Mouse (Mus musculus): ENCODE measurements at regions not wholly inside any gene's neighbourhood (a gene's known extent, or its start where the extent isn't known, plus 50 kb on each side); places are given as distances from the start of the nearest gene placed in this dataset.
"Not testable (repeated sequence)": the region's sequence is repeated elsewhere in the genome, so short reads cannot be mapped to it uniquely, and the experiment has no call there.

DNA sequence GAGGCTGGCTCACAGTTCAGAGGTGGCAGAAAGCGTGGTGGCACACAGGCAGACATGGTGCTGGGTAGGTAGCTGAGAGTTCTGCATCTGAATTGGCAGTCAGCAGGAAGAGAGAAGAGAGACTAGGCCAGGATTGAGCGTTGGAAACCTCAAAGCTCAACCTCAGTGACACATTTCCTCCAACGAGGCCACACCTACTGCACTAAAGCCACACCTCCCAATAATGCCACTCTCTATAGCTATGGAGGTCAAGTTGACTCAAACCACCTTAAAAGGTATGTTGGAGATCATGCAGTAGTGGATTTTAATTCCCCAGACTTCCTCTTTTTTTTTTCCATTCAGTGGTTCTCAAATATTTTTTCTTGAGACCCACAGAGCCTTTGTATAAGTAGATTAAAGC lies 57.1 kb downstream of the Ccdc54 start:
- no peak for DNase-seq (ENCODE audit: low spot score in 2 of 2)

DNA sequence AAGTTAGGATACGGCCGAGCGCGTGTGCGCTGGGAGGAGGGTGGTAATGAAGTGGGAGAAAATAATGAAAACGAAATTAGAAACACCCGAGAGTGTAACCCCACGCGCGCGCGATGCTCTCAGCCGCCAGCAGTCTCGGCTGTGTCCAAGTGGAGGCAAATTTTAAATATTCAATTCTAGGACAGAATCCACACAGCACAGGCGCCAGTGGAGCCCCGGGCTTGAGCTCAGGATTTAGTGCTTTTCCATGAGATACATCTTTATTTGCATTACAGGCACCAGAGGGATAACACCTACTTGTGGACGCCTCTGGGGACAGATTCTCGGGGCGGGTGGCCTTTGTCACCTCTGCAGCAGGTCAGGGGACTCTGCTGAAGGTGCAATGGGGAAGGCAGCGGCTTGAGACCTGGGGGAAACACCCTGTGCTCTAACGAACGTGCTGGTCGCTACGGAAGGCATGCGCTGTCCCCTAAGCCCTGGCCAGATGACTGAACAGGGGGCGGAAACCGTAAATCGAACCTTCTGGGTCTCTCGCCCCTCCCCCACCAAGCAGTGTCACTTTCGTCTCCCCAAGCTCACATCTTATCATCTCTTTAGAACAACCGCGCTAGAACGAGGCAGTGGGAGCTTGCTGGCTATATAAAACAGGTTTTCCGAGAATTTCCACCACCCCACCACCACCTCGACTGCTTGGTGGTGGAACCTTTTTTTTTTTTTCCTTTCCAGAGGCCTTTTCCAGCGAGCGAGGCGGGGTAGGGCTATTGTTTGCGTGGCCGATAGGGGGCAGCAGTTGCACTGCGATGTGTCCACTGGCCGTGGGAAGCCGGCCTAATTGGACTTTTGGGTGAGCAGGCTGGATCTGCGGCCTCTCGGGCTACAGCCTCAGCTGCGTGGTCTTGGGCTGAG lies 61.2 kb downstream of the Ccdc54 start:
- DNase-seq (ENCODE audit: low spot score in 2 of 2), result peak; percentile 80 to 93

DNA sequence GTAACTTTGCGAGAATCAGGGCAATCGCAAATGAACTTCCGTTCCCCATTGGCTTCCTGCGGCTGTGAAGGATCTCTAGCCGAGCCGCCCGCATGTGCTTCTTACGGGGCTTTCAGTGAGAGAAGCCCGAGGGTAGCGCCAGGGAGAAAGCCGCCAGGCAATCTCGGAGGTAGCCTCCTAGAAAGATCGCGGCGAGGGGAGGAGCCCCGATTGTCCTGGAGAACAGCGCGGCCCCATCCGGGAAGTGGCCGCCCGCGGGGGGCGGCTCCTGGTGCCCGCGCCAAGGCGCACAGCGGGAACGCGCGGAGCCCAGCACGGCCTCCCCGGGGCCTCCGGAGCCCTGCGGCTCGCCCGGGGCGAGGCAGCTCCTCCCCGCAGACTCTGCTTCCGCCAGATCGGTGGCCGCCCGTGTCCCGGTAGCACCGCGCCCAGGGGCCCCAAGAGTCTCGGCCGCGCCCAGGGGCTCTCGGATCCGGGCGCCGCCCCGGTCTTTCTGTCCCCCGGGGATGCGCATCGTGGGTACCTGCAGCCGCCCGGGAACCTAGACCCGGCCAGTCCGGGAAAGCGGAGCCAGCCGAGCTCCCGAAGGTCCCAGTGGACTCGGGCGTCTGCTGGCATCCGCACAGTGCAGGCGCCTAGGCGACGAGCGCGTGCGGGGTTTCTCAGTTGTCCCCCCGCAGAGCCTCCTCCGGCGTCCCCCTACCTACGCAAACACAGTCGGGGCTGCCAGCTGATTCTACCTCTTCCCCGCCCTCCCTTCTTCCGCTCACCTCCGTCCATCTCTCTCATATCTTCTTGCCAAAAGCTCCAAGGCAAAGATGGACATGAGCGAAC lies 62.1 kb downstream of the Ccdc54 start:
- peak; percentile 69 to 76 for DNase-seq (ENCODE audit: low spot score in 2 of 2)

DNA sequence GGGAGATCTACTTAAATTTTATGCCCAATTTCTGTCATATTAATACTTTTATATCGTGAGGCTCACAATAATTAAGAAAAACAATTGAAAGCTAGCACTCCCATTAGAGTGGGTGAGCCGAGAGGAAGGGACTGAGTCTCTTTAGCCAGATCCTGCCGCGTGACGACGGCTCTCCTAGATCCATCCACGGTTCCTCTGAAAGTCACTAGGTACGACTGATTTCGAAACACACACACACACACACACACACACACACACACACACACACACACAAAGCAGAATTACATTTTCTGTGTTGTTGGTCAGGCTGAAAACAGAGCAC lies 62.6 kb downstream of the Ccdc54 start:
- no peak for DNase-seq (ENCODE audit: low spot score in 2 of 2)

DNA sequence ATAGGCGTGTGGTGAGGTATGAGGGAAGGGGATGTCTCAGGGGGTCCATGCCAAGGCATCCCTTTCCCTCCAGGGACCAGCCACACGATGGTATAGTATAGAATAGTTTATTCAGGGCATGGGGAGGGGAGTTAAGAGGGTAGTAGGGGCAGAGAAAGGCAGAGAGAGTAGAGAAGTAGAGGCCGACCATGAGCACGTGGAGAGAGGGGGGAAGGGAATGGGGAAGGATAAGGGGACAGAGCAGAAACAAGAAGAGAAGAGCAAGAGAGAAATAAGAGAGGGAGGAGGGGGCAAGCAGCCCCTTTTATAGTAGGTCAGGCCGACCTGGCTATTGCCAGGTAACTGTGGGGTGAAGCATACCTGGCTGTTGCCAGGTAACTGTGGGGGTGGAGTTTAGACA lies 64.0 kb downstream of the Ccdc54 start:
- not testable (repeated sequence) for DNase-seq (ENCODE audit: low spot score in 2 of 2)

DNA sequence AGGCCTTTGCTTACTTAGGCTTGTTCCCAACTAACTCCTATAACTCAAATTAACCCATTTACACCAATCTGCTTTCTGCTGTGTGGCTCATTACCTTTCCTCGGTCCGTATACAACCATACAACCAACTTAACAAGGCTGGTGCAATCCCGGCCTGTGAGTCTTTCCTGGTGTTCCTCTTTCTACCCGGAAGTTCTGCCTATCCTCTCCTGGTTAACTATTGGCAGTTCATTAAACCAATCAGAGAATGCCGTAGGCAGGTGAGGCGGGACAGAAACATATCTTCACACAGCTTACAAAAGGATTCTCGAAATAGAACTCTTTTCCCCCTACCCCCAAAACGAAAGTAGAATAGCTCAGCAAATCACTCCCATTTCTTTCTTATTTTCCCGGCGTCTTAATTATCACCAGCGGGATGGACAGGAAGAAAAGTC lies 65.0 kb downstream of the Ccdc54 start:
- DNase-seq (ENCODE audit: low spot score in 2 of 2), result no peak

DNA sequence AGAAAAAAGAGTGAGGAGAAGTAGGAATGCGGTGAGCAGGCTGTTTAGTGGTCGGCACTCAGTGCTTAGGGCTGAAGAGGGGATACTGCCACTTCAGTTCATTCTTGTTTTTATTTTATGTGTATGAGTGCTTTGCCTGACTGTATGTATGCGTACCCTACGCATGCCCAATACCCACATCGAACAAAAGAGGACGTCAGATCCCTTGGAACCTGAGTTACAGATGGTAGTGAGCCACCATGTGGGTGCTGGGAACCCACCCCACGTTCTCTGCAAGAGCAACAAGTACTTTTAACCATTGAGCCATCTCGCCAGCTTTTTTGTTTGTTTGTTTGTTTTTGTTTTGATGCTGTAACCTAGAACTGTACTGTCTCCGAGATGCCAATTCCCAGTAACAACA lies 65.5 kb downstream of the Ccdc54 start:
- no peak for DNase-seq (ENCODE audit: low spot score in 2 of 2)

DNA sequence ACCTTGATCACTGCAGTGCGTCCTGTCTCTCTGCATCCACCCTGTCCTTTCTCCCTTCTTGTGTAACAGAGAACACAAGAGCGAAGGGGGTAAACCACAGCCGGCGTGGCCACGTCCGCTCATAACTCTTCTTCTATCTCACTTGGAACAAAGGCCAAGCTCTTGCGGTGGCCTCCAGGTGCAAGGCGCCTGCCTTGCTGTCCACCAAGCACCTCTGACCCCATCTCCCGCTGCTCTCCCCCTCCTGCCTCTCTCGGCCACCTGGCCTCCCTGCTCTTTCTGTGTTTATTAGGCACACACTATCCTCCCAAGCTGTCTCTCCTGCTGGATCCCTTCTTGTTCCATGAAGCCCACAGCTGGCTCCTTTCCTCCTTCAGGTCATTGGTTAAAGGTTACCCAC lies 71.3 kb downstream of the Ccdc54 start:
- DNase-seq (ENCODE audit: low spot score in 2 of 2), result no peak

DNA sequence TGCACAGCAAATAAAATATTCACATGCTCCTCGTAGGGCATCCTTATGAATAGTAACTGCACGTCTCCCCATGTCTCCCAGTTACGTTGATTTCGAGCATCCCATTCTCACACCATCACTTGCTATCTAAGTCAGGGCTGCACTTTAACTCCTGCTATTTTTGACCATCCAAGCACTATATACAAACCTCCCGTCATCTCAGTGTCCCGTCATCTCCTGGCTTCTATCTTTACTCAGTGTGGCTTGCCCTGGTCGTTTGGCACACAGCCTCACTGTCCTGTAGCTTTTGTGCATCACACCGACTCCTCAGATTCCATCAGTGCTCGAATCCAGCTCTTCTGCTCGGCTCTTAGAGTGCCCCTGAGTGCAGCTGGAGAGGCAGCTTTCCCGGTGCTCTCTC lies 74.4 kb downstream of the Ccdc54 start:
- DNase-seq (ENCODE audit: low spot score in 2 of 2), result no peak

DNA sequence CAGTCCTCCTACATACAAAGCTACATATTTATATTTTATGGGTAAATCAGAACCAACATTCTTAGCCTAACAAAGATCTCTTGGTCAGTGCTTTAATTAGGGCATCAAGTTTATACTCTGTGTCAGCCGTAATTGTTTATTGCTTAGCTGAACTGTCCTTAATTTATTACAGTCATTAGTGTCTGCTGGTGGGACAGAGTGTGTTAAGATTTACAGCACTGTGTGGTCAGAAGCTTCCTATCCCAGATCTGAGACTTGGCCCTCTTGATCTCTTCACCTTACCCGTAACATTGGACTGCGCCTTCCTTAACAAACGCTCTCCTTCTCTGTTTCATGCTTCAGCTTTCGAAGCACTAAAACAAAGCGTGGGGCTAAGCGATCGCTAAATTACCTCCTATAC lies 75.9 kb downstream of the Ccdc54 start:
- no peak for DNase-seq (ENCODE audit: low spot score in 2 of 2)

DNA sequence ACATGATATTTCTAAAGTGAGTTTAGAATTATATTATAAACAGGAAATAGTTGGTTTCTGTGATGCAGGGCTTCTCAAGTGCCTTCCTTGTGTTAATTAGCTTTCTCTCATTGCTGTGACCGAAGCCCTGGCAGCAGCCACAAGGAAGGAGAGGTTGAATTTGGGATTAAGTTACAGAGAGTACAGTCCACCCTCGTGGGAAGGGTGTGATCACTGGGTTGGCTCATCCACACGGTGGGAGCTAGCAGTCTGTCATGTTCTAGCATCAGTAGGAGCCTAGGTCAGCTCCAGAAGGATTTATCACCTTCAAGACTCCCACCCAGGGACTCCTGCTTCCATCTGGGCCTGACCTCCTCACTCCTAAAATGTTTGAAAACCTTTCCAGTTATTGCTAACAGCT lies 78.9 kb downstream of the Ccdc54 start:
- no peak for DNase-seq (ENCODE audit: low spot score in 2 of 2)

DNA sequence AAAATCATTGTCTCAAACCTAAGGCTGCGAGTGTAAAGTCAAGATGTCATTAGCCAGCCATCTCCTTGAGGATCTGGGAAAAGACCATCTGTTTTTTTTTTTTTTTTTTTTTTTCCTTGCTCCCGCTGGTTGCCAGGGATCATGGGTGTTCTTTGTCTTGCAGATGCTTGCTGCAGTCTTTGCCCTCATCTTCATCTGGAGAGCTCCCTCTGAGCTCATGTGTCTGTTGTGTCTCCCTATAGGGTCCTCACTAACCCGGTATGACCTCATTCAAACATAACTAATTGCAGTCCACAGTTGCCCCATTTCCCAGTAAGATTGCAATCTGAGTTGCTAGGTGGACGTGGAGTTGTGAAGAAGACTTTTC lies 77.3 kb upstream of the Bbx start:
- DNase-seq (ENCODE audit: low spot score in 2 of 2), result no peak

DNA sequence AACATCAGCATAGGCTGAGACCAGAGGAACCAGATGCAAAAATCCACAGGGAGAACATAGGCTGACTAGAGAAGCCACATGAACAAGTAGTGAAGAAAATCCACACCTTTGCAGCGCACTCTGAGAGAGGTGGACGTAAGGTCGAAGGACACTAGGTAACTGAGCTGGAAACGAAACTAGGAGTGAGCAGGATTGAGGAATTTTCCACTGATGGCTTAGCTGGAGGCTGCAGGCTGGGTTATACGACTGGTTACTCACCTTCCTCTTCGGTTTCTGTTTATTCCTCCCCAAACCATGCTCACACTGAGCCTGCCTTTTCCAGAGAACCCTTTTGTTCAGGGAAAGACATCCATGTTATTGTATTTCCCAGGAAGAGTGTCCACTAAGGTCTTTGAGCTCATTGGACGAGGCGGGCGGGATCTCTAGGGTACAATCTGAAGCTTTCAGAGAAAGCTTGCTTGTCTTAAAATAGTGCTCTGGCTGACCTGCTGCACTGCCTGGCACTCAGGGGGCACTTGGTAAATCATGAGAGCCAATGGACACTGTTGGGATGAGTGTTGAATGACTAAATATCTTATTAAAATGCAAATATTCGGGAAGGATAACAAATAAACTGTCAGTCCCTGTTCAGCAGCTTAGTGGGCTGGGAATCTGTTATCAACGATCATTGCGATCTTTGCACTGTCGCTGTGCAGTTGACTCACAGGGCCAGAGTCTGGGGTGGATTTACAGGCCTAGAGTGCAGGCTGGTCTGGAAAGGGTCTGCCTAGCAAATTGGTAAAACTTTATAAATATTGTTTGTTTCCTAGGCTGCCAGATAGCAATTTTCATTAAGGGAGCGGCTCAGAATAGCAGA lies 76.7 kb upstream of the Bbx start:
- no peak for DNase-seq (ENCODE audit: low spot score in 2 of 2)

DNA sequence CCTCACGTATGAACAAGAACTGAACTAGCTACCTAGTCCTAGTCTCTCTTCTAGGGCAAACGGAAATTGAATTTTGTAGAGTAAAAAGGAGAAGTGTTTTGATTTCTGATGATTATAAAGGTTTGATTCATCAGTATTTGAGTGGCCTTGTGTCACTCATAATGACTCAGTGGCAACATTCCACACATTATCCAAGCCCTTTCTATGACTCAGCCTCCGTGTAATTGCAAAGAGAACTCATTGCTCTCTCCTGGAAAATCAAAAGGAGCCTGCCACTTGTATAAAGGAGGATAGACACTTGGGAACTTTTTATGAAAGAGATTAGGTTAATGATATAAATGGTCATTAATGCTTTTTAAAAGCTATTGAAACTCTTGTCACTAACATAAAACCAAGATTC lies 72.4 kb upstream of the Bbx start:
- DNase-seq (ENCODE audit: low spot score in 2 of 2), result no peak

DNA sequence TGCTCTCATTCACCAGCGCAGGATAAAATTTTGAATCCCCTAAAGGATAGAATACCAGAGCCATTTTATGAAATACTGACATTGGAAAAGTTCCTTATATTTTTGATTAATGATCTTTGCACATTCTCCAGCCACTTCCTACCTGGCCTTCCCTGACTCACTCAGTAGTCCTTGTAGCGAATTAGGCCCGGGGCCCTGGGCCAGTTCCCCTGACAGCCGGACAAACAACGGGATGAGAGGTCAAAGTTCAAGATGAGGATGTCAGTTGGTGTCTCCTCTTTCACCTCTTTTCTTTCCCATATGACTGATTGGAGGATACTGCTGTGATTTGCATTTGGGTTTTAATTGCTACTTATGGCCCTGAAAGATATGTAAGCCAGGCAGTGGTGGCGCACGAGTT lies 66.7 kb upstream of the Bbx start:
- DNase-seq (ENCODE audit: low spot score in 2 of 2), result no peak

DNA sequence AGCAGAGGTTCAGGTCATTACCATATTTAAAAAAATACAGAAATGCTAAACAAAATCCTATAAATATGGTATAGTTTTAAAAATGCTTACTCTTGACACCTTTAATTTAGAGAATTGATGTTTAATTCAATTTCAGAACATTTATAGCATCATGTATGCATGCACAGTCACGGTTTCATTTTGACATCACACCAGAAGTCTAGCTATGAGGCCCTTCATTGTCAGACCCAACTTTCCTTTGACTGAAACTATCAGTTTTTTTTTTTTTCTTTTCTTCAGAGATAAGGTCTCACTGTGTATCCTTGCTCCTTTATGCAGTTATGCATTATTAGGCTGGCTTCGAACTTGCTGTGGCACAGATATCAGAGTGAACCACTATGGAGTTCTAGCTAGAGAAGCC lies 61.5 kb upstream of the Bbx start:
- no peak for DNase-seq (ENCODE audit: low spot score in 2 of 2)

DNA sequence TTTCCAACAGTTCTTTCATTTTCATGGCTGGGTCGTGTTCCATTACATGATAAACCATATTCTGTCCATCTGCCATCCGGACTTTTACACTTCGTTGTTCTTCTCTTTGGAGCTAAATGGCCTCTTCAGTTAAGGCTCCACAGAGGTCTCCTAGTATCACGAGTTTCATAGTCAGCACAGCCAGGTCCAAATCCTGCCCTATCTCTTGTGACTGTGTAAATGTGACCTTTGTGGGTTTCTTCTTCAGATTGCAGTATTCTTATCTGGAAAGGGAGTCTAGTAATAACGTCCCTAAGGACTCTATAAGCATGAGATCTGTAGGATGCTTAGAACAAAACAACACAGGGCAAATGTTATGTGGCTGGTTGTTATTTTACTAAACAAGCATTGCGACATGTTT lies 57.1 kb upstream of the Bbx start:
- DNase-seq (ENCODE audit: low spot score in 2 of 2), result no peak

DNA sequence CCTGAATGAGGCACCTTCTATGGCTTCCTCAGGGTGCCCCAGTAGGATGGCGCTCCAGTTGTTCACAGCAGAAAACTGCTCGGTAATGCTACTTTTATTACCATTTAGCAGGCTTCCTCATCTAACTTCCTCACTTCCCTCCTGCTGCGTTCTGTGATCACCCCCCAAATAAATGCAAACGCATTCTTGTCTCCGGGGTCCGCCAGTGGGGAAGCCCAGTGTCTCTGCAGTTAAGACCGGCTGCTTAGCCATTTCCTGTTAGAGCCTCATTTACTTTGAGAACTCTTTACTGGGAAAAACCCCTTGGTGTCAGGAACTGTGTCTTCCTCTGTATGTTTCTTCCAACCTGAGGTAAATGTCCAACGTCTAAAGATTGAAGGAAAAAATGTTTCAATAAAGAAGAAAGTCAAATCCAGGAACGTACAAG lies 50.2 kb upstream of the Bbx start:
- no peak for DNase-seq (ENCODE audit: low spot score in 2 of 2)

All from layer of hippocampus, adult 18-20 months (tissue).